Mouse (Mus musculus) right cerebral cortex, postnatal 14 days (tissue): ENCODE results near the gene Eml5.

ENCODE experiments used
- DNase-seq: peaks from one replicate; pipeline ENCODE4 v3.0.0; 2022

The Eml5 gene

GRCm38 (mm10) chr12:98900881-98901801 lies at the start of gene Eml5:
Gene Eml5 (minus strand): TSS chr12:98901484.
- DNase-seq, result peak; percentile 85

GRCm38 (mm10) chr12:98932856-98933255 lies 31.6 kb upstream of the Eml5 start:
- no peak for DNase-seq

- DNase-seq, result no peak
Measured at GRCm38 (mm10) chr12:98932441-98932840, 31.2 kb upstream of the Eml5 start.

GRCm38 (mm10) chr12:98931174-98931573 lies 29.9 kb upstream of the Eml5 start:
- DNase-seq, result no peak

- DNase-seq, result peak; percentile 84
Measured at GRCm38 (mm10) chr12:98920194-98920991, 19.1 kb upstream of the Eml5 start, which contains the start of gene Ttc8. Gene Ttc8 (plus strand): TSS chr12:98920574.

DNA sequence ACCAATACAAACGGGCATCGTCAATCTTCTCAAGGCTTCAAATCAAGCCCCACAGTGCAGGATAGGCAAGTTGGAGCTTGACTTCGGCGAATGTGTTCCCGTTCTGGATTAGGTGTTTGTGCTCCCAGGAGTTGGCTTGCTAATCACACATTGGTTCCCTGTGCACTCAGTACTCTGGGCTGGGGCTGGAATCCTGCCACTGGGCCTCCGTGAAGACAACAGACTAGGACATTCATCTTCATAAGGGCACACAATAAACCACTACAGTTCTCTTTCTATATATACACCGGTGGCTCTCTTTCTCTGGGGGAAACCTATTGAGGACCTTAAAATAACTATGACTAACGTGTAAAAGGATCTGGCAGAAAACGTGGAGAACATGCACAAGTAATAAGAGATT lies 8.8 kb upstream of the Eml5 start:
- DNase-seq, result no peak

GRCm38 (mm10) chr12:98905466-98905865 lies 4.2 kb upstream of the Eml5 start:
- DNase-seq, result no peak

DNA sequence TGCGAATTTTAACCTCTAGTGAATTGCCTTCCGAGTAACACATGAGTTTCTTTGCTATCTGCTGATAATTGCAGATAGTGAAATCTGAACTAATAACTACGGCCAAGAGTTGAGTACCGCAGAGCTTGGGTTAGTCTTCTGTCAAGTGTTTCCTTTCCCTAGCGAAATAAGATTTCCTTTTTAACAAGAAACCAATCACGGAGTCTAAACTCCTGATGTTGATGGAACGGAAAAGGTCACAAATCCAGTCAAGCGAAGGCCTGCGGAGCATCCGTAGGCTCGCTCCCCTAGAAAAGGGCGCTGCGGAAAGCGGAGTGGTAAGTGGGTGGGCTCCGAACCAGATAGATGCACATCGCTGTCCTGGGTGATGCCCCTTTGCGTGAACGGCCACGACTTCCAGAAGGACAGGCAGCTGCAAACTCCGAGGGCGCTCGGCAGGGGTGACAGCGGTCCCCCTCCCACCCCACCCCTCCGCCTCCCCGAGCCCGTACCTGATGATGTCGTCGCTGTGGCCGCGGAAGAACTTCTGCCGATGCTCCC lies 873 bp downstream of the Eml5 start:
- DNase-seq, result no peak

- DNase-seq, result no peak
Measured at GRCm38 (mm10) chr12:98899676-98900075, 1.6 kb downstream of the Eml5 start.

GRCm38 (mm10) chr12:98896761-98897160 lies 4.5 kb downstream of the Eml5 start:
- DNase-seq, result no peak

DNA sequence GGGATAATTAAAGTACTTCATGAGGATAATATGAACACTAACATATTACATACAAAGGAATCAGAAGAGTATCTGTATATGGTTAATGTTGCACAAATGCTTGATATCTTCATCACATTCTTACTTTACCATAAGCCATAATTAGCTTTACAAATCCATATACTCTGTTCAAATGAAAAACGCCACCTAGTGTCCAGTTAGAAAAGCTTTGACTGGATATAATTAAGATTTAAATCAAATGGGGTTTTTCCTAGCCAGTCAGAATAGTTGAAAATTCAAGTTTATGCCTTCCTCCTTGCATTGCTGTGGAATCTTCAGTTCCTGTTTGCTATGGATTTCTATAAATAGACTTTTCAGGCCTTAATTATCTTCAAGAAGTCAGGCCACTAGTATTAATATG lies 16.8 kb downstream of the Eml5 start:
- DNase-seq, result no peak

DNA sequence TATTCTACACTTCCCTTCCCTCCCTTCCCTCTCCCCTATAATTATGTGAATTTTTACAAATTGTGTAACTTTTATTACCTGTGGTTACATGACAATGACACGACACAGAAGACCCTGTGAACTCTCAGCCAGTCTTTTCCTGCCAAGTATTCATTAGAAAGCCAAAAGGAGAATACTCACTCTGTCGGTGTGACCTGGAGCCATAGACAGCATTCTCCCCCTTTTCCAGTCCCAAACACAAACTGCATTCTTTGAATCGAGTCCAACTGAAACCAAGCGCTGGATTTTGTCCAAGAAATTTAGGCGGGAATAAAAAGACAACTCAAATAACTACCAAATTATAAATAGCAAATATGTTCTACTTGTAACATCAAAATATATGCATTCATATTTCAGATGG lies 19.5 kb downstream of the Eml5 start:
- DNase-seq, result no peak

DNA sequence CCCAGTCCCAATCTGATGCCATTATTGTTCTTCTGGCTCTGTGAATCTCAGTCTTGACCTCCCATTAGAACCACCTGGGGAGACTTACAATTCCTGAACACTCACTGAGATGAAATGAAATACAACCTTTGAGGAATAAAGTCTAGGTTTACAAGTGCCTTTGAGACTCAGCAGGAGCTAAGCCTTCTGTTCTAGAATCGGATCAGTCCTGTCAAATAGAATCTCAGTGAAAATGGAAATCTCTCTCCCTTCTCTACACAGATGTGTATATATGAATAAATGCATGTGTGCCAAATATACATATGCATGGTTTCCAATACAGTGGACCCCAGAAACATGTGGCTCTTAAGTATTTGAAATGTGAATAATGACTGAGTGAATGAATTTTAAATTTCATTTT lies 22.6 kb downstream of the Eml5 start:
- no peak for DNase-seq

- no peak for DNase-seq
Measured at GRCm38 (mm10) chr12:98875216-98875615, 26.1 kb downstream of the Eml5 start.

DNA sequence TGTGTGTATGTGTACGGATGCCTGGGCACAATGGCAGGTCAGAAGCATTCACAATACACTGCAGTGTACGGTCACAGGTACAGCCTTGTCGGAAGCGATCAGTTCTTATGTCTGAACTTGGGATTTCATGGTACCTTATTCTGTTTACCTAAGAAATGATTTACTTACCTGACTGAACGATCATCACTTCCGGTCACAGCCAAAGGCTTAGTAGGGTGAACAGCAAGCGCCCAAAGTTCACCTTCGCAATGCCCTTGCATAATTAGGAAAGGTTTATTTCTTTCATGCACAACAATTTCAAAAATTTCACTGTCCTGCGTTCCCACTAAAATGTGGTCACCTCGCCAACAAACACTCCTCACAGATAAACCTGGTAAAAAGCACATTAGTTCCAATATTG lies 28.4 kb downstream of the Eml5 start:
- DNase-seq, result no peak

- DNase-seq, result no peak
Measured at GRCm38 (mm10) chr12:98863436-98863835, 37.8 kb downstream of the Eml5 start.

DNA sequence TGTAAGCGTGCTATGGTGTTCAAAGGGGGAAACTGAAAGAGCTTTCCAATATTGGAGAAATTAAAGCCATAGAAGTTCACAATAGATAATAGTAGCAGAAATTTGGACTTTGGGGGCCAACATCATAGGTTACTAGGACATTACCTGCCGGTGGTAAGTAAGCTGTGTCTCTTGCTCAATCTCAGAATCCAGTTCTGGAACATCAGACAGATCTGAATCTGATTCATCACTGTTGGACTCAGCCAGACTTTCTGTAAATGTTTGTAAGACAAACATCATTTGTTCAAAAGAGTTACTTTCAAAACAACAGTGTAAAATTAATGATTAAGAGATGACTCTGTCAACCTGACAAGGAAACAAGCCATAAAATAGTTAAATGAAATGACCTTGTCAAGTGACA lies 41.0 kb downstream of the Eml5 start:
- no peak for DNase-seq

GRCm38 (mm10) chr12:98850767-98851166 lies 50.5 kb downstream of the Eml5 start:
- DNase-seq, result peak; percentile 26

DNA sequence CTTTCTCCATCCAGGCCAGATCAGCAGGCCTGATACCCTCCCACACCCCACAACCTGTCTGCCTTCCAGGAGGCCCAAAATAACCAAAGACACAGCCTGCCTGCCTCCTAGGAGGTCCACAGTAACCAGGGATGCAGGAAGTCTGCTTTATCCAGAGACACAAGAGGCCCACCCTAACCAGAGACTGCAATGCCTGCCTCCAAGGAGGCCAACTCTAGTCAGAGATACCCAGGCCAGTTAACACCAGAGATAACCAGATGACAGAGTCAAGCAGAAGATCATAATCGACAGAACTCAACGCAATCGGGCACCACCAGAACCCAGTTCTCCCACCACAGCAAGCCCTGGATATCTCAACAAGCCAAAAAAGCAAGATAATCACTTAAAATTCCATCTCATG lies 56.5 kb downstream of the Eml5 start:
- DNase-seq, result no peak

DNA sequence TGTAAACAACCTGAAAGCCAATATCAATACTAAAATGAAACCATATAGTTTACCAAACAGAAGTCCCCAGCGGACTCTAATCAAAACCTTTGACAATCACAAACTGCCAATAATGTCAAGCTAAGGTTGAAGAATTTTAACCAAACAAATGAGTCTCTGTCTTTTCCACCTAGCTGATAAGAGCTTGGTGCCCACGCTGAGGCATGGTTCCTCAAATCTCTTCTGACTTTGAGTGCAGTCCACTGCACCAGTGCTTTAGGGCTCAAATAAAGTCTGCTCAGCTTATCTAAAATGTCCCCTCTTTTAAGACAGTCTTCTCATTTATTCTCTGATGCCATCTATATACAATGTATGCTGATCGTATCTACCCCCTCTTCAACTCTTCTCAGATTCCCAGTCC lies 61.1 kb downstream of the Eml5 start:
- DNase-seq, result no peak

DNA sequence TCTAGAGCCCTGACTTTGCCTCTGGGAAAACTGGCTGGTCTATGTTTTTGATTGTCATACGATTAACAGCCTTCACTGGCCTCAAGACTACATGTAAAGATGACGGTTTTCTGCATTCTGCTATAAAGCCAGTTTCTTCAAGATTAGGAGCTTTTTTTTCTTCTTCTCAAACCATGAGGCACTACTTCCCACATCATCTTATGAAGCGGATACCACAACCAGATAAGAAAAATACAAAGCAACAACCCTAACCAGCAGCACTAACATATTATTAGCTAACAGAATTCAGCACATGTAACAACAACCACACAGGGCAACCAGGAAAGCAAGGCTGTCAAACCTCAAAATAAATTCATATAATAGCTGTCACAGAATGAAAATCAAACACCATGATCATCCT lies 63.3 kb downstream of the Eml5 start:
- no peak for DNase-seq

- DNase-seq, result no peak
Measured at GRCm38 (mm10) chr12:98835466-98835865, 65.8 kb downstream of the Eml5 start.

DNA sequence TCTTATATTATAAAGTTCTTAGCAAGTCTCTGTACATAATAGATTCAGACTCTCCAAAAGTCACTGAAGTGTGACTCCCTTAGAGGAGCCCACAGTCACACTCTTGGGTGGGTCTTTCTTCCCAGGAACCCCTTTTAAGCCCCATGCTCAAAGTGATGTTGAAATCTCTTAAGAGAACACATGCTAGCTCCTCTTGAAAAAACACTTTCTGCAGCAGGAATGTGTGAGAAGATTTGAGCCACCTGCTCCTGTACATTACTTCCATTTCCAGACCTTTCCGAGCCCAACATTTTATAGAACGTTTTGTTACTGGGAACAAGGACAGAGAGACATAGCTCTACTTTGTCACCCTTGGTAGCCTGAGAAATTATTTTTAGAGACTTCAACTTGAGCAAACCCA lies 66.4 kb downstream of the Eml5 start:
- no peak for DNase-seq

DNA sequence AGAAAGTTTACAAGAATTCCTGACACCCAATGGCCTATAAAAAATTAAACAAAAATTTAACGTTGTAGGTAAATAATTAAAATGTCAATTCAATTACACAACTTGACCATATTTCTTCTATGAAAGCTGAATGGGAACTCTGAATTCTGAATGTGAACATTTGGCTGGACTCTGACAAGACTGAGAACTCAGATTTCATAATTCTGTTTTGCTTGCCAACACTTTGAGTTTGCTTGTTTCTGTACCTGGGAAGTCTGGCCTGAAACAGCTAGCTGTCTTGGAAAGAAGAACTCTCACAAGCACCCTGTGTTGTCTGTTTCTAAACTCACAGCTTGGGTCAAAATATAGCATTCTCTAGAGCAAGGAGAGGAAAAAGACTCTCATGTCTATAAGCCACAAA lies 67.4 kb downstream of the Eml5 start:
- DNase-seq, result no peak
